Mouse (Mus musculus) E14TG2a.4 (cell line): ENCODE measurements around the gene Dmrta2.

Experiments used
- H3K27me3 ChIP-seq: 2 replicates; pipeline ENCODE4 v1.6.1; 2014; ENCODE audit warnings: low read length, control low read depth; ENCODE audit not compliant: insufficient read depth
- H3K36me3 ChIP-seq: 2 replicates; pipeline ENCODE4 v1.6.1; 2014; ENCODE audit warnings: low read length, control low read depth; ENCODE audit not compliant: insufficient read depth
- H3K4me1 ChIP-seq: replicated peaks from 2 replicates; pipeline ENCODE4 v1.6.1; 2014; ENCODE audit warnings: low read depth, low read length, control low read depth
- H3K4me3 ChIP-seq: replicated peaks from 2 replicates; pipeline ENCODE4 v1.5.1; 2014; ENCODE audit warnings: mild to moderate bottlenecking, low read length
- H3K9me3 ChIP-seq: 2 replicates; pipeline ENCODE4 v1.6.1; 2014; ENCODE audit warnings: low read length, control low read depth
- CTCF ChIP-seq: conservative IDR thresholded peaks from 2 replicates; pipeline ENCODE4 v1.5.1; 2014; ENCODE audit warnings: low read length
- NANOG ChIP-seq: IDR thresholded peaks from 2 replicates; pipeline ENCODE4 v1.6.1; 2014; ENCODE audit warnings: borderline replicate concordance, low read length, mixed read lengths
- POU5F1 ChIP-seq: IDR thresholded peaks from 2 replicates; pipeline ENCODE4 v1.6.1; 2014; ENCODE audit warnings: low read length, borderline replicate concordance

The Dmrta2 gene

GRCm38 (mm10) chr4:109981871-109982680, 4.2 kb downstream of the Dmrta2 start:
- TF ChIP-seq CTCF: no peak
- TF ChIP-seq NANOG: no peak
- Histone ChIP-seq H3K36me3 (no peaks in the 10 kb centered on the region), H3K27me3 (peaks cover 97% of the 10 kb centered on the region), H3K4me1 (peaks cover 50% of the 10 kb centered on the region), H3K4me3 (peak overlapping the region; percentile 56), H3K9me3 (no peaks in the 10 kb centered on the region)

- Histone ChIP-seq H3K4me3 (peak overlapping the region; percentile 56; the same call in 1 of the 2 replicates), H3K9me3 (no peaks in the 10 kb centered on the region), H3K27me3 (peaks cover 97% of the 10 kb centered on the region), H3K36me3 (no peaks in the 10 kb centered on the region), H3K4me1 (peaks cover 44% of the 10 kb centered on the region)
- TF ChIP-seq NANOG (no peak), CTCF (no peak), POU5F1 (no peak)
Measured at GRCm38 (mm10) chr4:109982681-109983265, 4.9 kb downstream of the Dmrta2 start.

DNA sequence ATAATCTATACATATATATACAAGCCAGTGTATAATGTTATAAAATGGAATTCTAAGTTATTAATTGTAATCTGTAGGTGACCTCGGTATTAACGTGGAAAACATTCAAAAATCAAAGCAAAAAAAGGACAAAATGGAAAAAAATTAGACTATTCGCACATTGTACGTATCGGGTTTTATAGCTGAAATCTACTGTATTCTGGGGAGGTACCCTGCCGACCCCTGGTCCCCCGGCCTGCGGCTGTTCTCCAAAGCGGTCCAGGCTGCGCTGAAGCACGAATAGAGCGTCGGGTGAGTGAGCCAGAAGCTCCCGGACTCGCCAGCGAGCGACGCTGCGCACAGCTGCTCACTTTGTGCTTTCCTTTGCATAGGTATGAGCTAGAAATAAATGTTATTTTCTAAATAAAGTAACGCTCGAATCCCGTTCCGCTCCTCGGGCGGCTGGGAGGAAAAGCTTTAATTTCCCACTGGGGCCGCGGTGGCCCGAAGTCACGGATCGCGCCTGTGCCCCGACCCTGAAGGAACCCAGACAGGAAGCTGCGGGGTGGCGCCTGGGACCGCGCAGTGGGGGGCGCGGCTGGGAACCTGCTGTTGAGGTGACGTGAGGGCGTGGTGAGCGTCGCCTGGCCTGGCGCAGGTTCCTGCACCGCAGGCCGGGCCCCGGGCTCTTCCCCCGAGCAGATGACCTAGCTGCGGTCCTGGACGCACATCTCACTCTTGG, 5.6 kb downstream of the Dmrta2 start:
- TF ChIP-seq POU5F1: no peak
- no peak for TF ChIP-seq NANOG
- Histone ChIP-seq H3K36me3 (no peaks in the 10 kb centered on the region), H3K27me3 (peaks cover 95% of the 10 kb centered on the region), H3K4me3 (peak overlapping the region; percentile 62), H3K9me3 (no peaks in the 10 kb centered on the region), H3K4me1 (peaks cover 48% of the 10 kb centered on the region)

- Histone ChIP-seq H3K27me3 (peaks cover 94% of the 10 kb centered on the region), H3K36me3 (no peaks in the 10 kb centered on the region), H3K9me3 (no peaks in the 10 kb centered on the region), H3K4me3 (peak overlapping the region; percentile 62), H3K4me1 (peaks cover 44% of the 10 kb centered on the region)
- no peak for TF ChIP-seq NANOG
- no peak for TF ChIP-seq POU5F1
- TF ChIP-seq CTCF: no peak
Measured at GRCm38 (mm10) chr4:109984011-109984411, 6.2 kb downstream of the Dmrta2 start.

DNA sequence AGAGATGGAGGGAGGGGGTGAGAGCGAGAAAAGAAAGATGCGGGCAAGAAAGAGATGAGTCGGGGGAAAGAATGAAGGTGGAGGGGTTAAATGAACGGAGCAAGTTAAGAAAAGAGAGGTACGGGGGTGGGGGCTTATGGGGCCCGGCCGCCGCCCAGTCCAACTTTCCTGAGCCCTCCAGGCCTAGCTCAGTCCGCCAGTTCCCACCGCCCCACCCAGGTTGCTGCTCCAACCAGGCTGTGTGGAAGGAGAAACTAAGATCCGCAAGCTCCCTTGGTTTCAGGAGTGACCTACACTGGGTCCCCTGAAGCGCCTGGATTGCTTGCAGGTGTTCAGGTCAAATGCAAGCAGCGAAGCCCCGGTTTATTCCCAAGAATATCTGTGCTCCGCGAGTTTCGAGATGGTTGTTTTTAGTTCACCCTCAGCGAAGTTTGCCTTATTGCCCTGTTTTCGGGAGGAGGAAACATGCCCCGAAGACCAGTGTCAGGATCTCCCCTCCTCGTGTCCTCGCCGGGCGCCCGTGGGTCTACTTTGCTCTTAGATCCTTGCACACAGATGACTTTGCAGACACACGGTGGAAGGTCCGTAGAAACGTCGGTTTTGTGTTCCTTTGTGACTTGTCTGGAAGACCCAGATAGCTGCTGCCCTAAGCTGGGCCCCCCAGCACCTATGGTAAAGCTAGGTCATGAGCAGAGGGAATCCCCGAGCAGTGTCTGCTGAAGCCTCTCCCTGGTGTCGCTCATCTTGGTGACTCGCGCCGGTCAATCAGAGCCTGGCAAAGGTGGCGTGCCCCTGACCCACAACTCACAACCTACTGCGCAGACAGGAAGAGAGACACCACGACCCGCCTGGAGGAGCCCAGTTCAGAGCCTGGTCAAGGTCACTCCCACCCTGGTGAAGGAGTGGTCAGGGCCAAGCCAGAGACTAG, 6.9 kb downstream of the Dmrta2 start:
- TF ChIP-seq CTCF: no peak
- TF ChIP-seq POU5F1: no peak
- no peak for TF ChIP-seq NANOG
- Histone ChIP-seq H3K4me1 (peaks cover 44% of the 10 kb centered on the region), H3K9me3 (no peaks in the 10 kb centered on the region)

DNA sequence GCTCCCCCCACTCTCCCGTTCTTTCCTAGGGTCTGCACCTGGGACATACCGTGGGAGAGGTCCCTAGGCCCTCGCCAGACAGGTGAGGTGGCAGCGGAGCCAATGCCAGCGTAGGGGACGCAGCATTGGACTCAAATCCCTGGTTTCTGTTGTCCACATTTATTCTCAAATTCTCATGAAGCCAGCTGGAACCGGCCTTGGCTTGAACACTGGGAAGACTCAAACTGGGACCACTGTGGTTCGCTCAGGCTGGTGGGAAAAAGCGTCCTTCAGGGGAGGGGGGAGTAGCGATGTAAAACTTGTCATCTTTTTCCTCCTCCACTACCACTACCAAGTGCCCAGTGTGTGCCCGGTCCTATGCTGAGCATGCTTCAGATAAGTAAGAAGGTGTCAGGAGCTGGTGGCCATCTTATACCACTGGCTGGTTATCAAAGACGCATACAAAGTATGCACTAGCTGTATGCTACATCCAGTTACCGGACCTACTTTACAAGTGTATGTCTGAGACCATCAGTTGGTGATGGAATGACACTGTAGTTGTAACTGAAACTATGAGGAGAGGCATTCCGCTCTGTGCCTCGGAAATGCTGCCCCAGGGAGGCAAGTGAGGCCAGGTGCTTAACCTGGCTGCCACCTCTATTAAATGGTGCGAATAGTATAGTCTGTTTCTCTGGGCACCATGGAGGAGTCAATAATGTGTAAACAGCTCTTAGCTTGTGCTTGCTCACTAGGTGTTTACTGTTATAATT, 7.7 kb downstream of the Dmrta2 start:
- H3K27me3 ChIP-seq: peaks cover 79% of the 10 kb centered on the region
- H3K36me3 ChIP-seq: no peaks in the 10 kb centered on the region
- no peak for TF ChIP-seq POU5F1
- no peak for TF ChIP-seq CTCF
- TF ChIP-seq NANOG: no peak
- no peaks in the 10 kb centered on the region for H3K9me3 ChIP-seq
- no peak overlapping the region for H3K4me3 ChIP-seq
- H3K4me1 ChIP-seq: peaks cover 41% of the 10 kb centered on the region

More for the DNA sequence above, 6.9 kb downstream of the Dmrta2 start:
- H3K27me3 ChIP-seq: peaks cover 87% of the 10 kb centered on the region
- H3K36me3 ChIP-seq: no peaks in the 10 kb centered on the region
- H3K4me3 ChIP-seq: peak overlapping the region; percentile 62

DNA sequence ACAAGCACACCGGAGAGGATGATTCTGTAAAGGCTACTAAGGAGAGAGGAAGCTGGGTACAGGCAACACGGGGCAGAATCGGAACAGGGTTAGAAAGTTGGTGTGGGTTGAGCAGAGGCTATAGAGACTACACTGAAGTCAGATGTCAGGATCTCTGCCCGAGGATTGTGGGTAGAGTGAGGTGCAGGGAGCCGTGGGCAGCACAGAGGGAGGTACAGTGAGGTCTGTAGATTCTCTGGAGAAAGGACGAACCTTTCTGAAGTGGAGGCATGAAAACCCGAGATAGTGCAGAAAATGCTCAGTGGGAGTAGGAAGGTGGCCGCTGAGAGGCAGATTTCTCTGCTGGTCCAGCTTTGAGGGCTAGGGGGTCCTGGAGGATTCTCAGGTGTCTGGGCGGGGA, 8.4 kb downstream of the Dmrta2 start:
- no peak for TF ChIP-seq POU5F1
- TF ChIP-seq NANOG: no peak
- TF ChIP-seq CTCF: no peak
- H3K36me3 ChIP-seq: no peaks in the 10 kb centered on the region

More for the DNA sequence above, 8.4 kb downstream of the Dmrta2 start:
- H3K4me3 ChIP-seq: no peak overlapping the region
- no peaks in the 10 kb centered on the region for H3K9me3 ChIP-seq
- peaks cover 35% of the 10 kb centered on the region for H3K4me1 ChIP-seq
- peaks cover 75% of the 10 kb centered on the region for H3K27me3 ChIP-seq
